Mouse (Mus musculus) forebrain, embryonic 12.5 days (tissue): Measurements from ENCODE around the gene Pnck. TPM values are rescaled to one million over a fixed set of nuclear protein-coding genes. Genes with fewer than 3 reads are reported as not detected.
A peak's percentile ranks its signal among the peaks of the same experiment; 100 is the strongest.

Source experiments
- ATAC-seq: fragments of 200-750 bp; cut with Nextera tagmentation; 2 replicates; pipeline ENCODE4 v1.8.0; 2017; ENCODE audit warnings: moderate TSS enrichment; ENCODE audit not compliant: low FRiP score
- H3K27ac ChIP-seq: fragments of 300-500 bp; sonication (generic); 2 replicates; pipeline ENCODE4 v1.5.1; 2016; ENCODE audit warnings: mild to moderate bottlenecking
- H3K27me3 ChIP-seq: fragments of 300-500 bp; sonication (generic); 2 replicates; pipeline ENCODE4 v1.6.1; 2016; ENCODE audit warnings: mild to moderate bottlenecking
- H3K36me3 ChIP-seq: fragments of 300-500 bp; sonication (generic); replicated peaks from 2 replicates; pipeline ENCODE4 v1.6.1; 2016; ENCODE audit warnings: mild to moderate bottlenecking
- H3K4me1 ChIP-seq: fragments of 300-500 bp; sonication (generic); 2 replicates; pipeline ENCODE4 v1.6.1; 2016
- H3K4me2 ChIP-seq: fragments of 300-500 bp; sonication (generic); 2 replicates; pipeline ENCODE4 v1.6.1; 2016; ENCODE audit warnings: mild to moderate bottlenecking, moderate library complexity
- H3K4me3 ChIP-seq: fragments of 300-500 bp; sonication (generic); replicated peaks from 2 replicates; pipeline ENCODE4 v1.5.1; 2016; ENCODE audit warnings: mild to moderate bottlenecking
- H3K9ac ChIP-seq: fragments of 300-500 bp; sonication (generic); 2 replicates; pipeline ENCODE4 v1.6.1; 2016; ENCODE audit warnings: mild to moderate bottlenecking
- H3K9me3 ChIP-seq: fragments of 300-500 bp; sonication (generic); 2 replicates; pipeline ENCODE4 v1.6.1; 2016
- WGBS: fragments of 180-500 bp; shearing (Covaris S2); methylation state at CpG from one replicate; pipeline ENCODE4 v1.1.7; 2016; 5-methylcytosine and 5-hydroxymethylcytosine counted together
- polyA plus RNA-seq: library from polyadenylated mRNA; unstranded; fragments of >200 nt; fragmentation: Nextera tagmentation; extraction: Ambion mirVana; gene quantifications from 2 replicates; pipeline ENCODE4 v1.2.1, GENCODE M21; 2016

Gene Pnck
- 31.2 and 32.1 TPM in 2 replicates for polyA plus RNA-seq

GRCm38 (mm10) chrX:73659575-73660283 lies at the start of gene Pnck:
Pnck (minus strand) TSS chrX:73660117.
- no peaks in the 10 kb centered on the region for H3K36me3 ChIP-seq
- H3K27ac ChIP-seq: no peak within 1 kb of the TSS
- H3K27me3 ChIP-seq: no peaks in the 10 kb centered on the region
- peak within 1 kb of the TSS; percentile 50 for H3K4me3 ChIP-seq
- peak; percentile 77 for ATAC-seq
- peak within 1 kb of the TSS; percentile 59 for H3K9ac ChIP-seq
- H3K9me3 ChIP-seq: no peaks in the 10 kb centered on the region
- peak within 1 kb of the TSS; percentile 75 for H3K4me2 ChIP-seq
- H3K4me1 ChIP-seq: peaks cover 15% of the 10 kb centered on the region
- 28% methylated on average over 46 of the region's 57 CpGs for WGBS

GRCm38 (mm10) chrX:73700472-73700871 lies 40.6 kb upstream of the Pnck start:
- ATAC-seq: no peak
- no peak overlapping the region for H3K9ac ChIP-seq
- no peaks in the 10 kb centered on the region for H3K4me1 ChIP-seq
- no peaks in the 10 kb centered on the region for H3K27me3 ChIP-seq
- no peak overlapping the region for H3K4me3 ChIP-seq
- peaks cover 8% of the 10 kb centered on the region for H3K36me3 ChIP-seq
- H3K9me3 ChIP-seq: no peaks in the 10 kb centered on the region
- no peak overlapping the region for H3K4me2 ChIP-seq
- no peak overlapping the region for H3K27ac ChIP-seq
- 83% methylated on average over 1 of the region's 1 CpGs for WGBS

GRCm38 (mm10) chrX:73690917-73691629 lies 31.2 kb upstream of the Pnck start:
- WGBS: 81% methylated on average over 5 of the region's 5 CpGs
- Histone ChIP-seq H3K9ac (no peak overlapping the region), H3K4me2 (no peak overlapping the region), H3K4me1 (no peaks in the 10 kb centered on the region), H3K27ac (no peak overlapping the region), H3K36me3 (peaks cover 11% of the 10 kb centered on the region), H3K4me3 (no peak overlapping the region), H3K27me3 (no peaks in the 10 kb centered on the region), H3K9me3 (no peaks in the 10 kb centered on the region)
- no peak for ATAC-seq

GRCm38 (mm10) chrX:73685629-73686028 lies 25.7 kb upstream of the Pnck start:
- H3K36me3 ChIP-seq: peaks cover 30% of the 10 kb centered on the region
- no peaks in the 10 kb centered on the region for H3K27me3 ChIP-seq
- no peak overlapping the region for H3K4me2 ChIP-seq
- H3K27ac ChIP-seq: no peak overlapping the region
- H3K9ac ChIP-seq: no peak overlapping the region
- H3K4me1 ChIP-seq: no peaks in the 10 kb centered on the region
- ATAC-seq: no peak
- 87% methylated on average over 3 of the region's 3 CpGs for WGBS
- no peak overlapping the region for H3K4me3 ChIP-seq
- H3K9me3 ChIP-seq: no peaks in the 10 kb centered on the region

GRCm38 (mm10) chrX:73684978-73685377 lies 25.1 kb upstream of the Pnck start:
- H3K27me3 ChIP-seq: no peaks in the 10 kb centered on the region
- H3K9me3 ChIP-seq: no peaks in the 10 kb centered on the region
- H3K4me3 ChIP-seq: no peak overlapping the region
- no peaks in the 10 kb centered on the region for H3K4me1 ChIP-seq
- no peak for ATAC-seq
- no peak overlapping the region for H3K27ac ChIP-seq
- H3K4me2 ChIP-seq: no peak overlapping the region
- peaks cover 35% of the 10 kb centered on the region for H3K36me3 ChIP-seq
- no peak overlapping the region for H3K9ac ChIP-seq

GRCm38 (mm10) chrX:73684156-73684555 lies 24.2 kb upstream of the Pnck start:
- H3K4me1 ChIP-seq: no peaks in the 10 kb centered on the region
- no peaks in the 10 kb centered on the region for H3K9me3 ChIP-seq
- H3K36me3 ChIP-seq: peaks cover 43% of the 10 kb centered on the region
- H3K9ac ChIP-seq: no peak overlapping the region
- no peaks in the 10 kb centered on the region for H3K27me3 ChIP-seq
- H3K4me3 ChIP-seq: no peak overlapping the region
- no peak overlapping the region for H3K4me2 ChIP-seq
- H3K27ac ChIP-seq: no peak overlapping the region
- WGBS: 90% methylated on average over 2 of the region's 2 CpGs
- no peak for ATAC-seq

- peaks cover 40% of the 10 kb centered on the region for H3K36me3 ChIP-seq
- H3K9me3 ChIP-seq: no peaks in the 10 kb centered on the region
- no peak overlapping the region for H3K4me2 ChIP-seq
- no peak for ATAC-seq
- 97% methylated on average over 4 of the region's 4 CpGs for WGBS
- H3K9ac ChIP-seq: no peak overlapping the region
- H3K4me3 ChIP-seq: no peak overlapping the region
- no peak overlapping the region for H3K27ac ChIP-seq
- no peaks in the 10 kb centered on the region for H3K27me3 ChIP-seq
- H3K4me1 ChIP-seq: peaks cover 17% of the 10 kb centered on the region
Measured at GRCm38 (mm10) chrX:73676668-73677067, 16.8 kb upstream of the Pnck start.

GRCm38 (mm10) chrX:73675231-73675630 lies 15.3 kb upstream of the Pnck start:
- Histone ChIP-seq H3K4me3 (peak overlapping the region; percentile 63), H3K9ac (no peak overlapping the region), H3K27ac (no peak overlapping the region), H3K9me3 (no peaks in the 10 kb centered on the region), H3K4me1 (peaks cover 17% of the 10 kb centered on the region), H3K36me3 (peaks cover 28% of the 10 kb centered on the region), H3K27me3 (no peaks in the 10 kb centered on the region), H3K4me2 (peak overlapping the region; percentile 63)
- no peak for ATAC-seq
- 71% methylated on average over 2 of the region's 2 CpGs for WGBS

GRCm38 (mm10) chrX:73673968-73674661 lies 14.2 kb upstream of the Pnck start:
- 20% methylated on average over 20 of the region's 20 CpGs for WGBS
- Histone ChIP-seq H3K4me2 (peak overlapping the region; percentile 63), H3K9ac (peak overlapping the region; percentile 79), H3K27ac (0 out of 2 replicates have a peak overlapping the region, but pooled peaks have one; percentile 46), H3K9me3 (no peaks in the 10 kb centered on the region), H3K4me3 (peak overlapping the region; percentile 63), H3K27me3 (no peaks in the 10 kb centered on the region), H3K4me1 (peaks cover 17% of the 10 kb centered on the region), H3K36me3 (peaks cover 16% of the 10 kb centered on the region)
- peak; percentile 59 for ATAC-seq

GRCm38 (mm10) chrX:73673619-73673967 lies 13.7 kb upstream of the Pnck start:
- Histone ChIP-seq H3K36me3 (peaks cover 14% of the 10 kb centered on the region), H3K4me1 (peaks cover 17% of the 10 kb centered on the region), H3K9ac (peak overlapping the region; percentile 79), H3K27ac (peak overlapping the region; percentile 77; the same call in 1 of the 2 replicates), H3K4me3 (peak overlapping the region; percentile 63), H3K27me3 (no peaks in the 10 kb centered on the region), H3K4me2 (peak overlapping the region; percentile 63), H3K9me3 (no peaks in the 10 kb centered on the region)
- WGBS: 22% methylated on average over 36 of the region's 42 CpGs
- peak; percentile 13; the same call in 1 of the 2 replicates for ATAC-seq

GRCm38 (mm10) chrX:73672879-73673618 lies 13.1 kb upstream of the Pnck start, which contains the start of gene Slc6a8:
Slc6a8 (plus strand) TSS chrX:73673150.
- ATAC-seq: peak; percentile 78
- no peaks in the 10 kb centered on the region for H3K9me3 ChIP-seq
- H3K36me3 ChIP-seq: peaks cover 14% of the 10 kb centered on the region
- WGBS: 7% methylated on average over 41 of the region's 72 CpGs
- peak within 1 kb of the TSS; percentile 63 for H3K4me3 ChIP-seq
- peaks cover 17% of the 10 kb centered on the region for H3K4me1 ChIP-seq
- peak within 1 kb of the TSS; percentile 79 for H3K9ac ChIP-seq
- H3K4me2 ChIP-seq: peak within 1 kb of the TSS; percentile 63
- peak within 1 kb of the TSS; percentile 77 for H3K27ac ChIP-seq
- no peaks in the 10 kb centered on the region for H3K27me3 ChIP-seq

GRCm38 (mm10) chrX:73672031-73672431 lies 12.1 kb upstream of the Pnck start:
- Histone ChIP-seq H3K4me2 (no peak overlapping the region; the same call in 1 of the 2 replicates), H3K27me3 (no peaks in the 10 kb centered on the region)

More at GRCm38 (mm10) chrX:73672031-73672431, 12.1 kb upstream of the Pnck start:
- peak; percentile 54; the same call in 1 of the 2 replicates for ATAC-seq
- peaks cover 17% of the 10 kb centered on the region for H3K4me1 ChIP-seq
- no peaks in the 10 kb centered on the region for H3K9me3 ChIP-seq
- no peak overlapping the region for H3K9ac ChIP-seq
- H3K4me3 ChIP-seq: no peak overlapping the region
- WGBS: 57% methylated on average over 4 of the region's 4 CpGs
- peaks cover 5% of the 10 kb centered on the region; the same call in 1 of the 2 replicates for H3K36me3 ChIP-seq
- no peak overlapping the region for H3K27ac ChIP-seq
